Mouse (Mus musculus) lung, embryonic 14.5 days (tissue): ENCODE measurements around the gene Tmem128. TPM values are rescaled to one million over a fixed set of nuclear protein-coding genes. Genes with fewer than 3 reads are reported as not detected.
A peak's percentile ranks its signal among the peaks of the same experiment; 100 is the strongest.

Experiments
- ATAC-seq: fragments of 200-750 bp; cut with Nextera tagmentation; 2 replicates; pipeline ENCODE4 v1.8.0; 2017; ENCODE audit warnings: mild to moderate bottlenecking, moderate TSS enrichment, moderate library complexity; ENCODE audit not compliant: insufficient read depth
- DNase-seq: peaks from one replicate; pipeline ENCODE4 v3.0.0-alpha.2; 2015
- H3K27ac ChIP-seq: fragments of 300-500 bp; sonication (generic); 2 replicates; pipeline ENCODE4 v1.5.1; 2014; ENCODE audit warnings: low read depth, mild to moderate bottlenecking, moderate library complexity
- H3K27me3 ChIP-seq: fragments of 300-500 bp; sonication (generic); 2 replicates; pipeline ENCODE4 v1.6.1; 2014; ENCODE audit warnings: low read length, control low read depth; ENCODE audit not compliant: insufficient read depth
- H3K36me3 ChIP-seq: fragments of 300-500 bp; sonication (generic); 2 replicates; pipeline ENCODE4 v1.6.1; 2014; ENCODE audit warnings: control low read depth; ENCODE audit not compliant: insufficient read depth
- H3K4me1 ChIP-seq: fragments of 300-500 bp; sonication (generic); 2 replicates; pipeline ENCODE4 v1.6.1; 2014; ENCODE audit warnings: antibody characterized with exemption, control low read depth; ENCODE audit not compliant: insufficient read depth
- H3K4me2 ChIP-seq: fragments of 300-500 bp; sonication (generic); 2 replicates; pipeline ENCODE4 v1.6.1; 2014; ENCODE audit warnings: mild to moderate bottlenecking
- H3K4me3 ChIP-seq: fragments of 300-500 bp; sonication (generic); 2 replicates; pipeline ENCODE4 v1.5.1; 2014; ENCODE audit warnings: low read depth, low read length
- H3K9ac ChIP-seq: fragments of 300-500 bp; sonication (generic); 2 replicates; pipeline ENCODE4 v1.6.1; 2014
- H3K9me3 ChIP-seq: fragments of 300-500 bp; sonication (generic); 2 replicates; pipeline ENCODE4 v1.6.1; 2016; ENCODE audit warnings: low read depth, low read length, control low read depth
- CTCF ChIP-seq: IDR thresholded peaks from 2 replicates; pipeline ENCODE4 v1.5.1; 2016; ENCODE audit warnings: antibody characterized with exemption, low read depth
- WGBS: fragments of 180-500 bp; shearing (Covaris S2); extraction: QIAGEN DNeasy Blood & Tissue Kit; methylation state at CpG from one replicate; pipeline ENCODE4 v1.1.7; 2014; 5-methylcytosine and 5-hydroxymethylcytosine counted together
- polyA plus RNA-seq: library from polyadenylated mRNA; unstranded; fragments of >200 nt; fragmentation: Nextera tagmentation; extraction: Ambion mirVana; gene quantifications from 2 replicates; pipeline ENCODE4 v1.2.1, GENCODE M21; 2014

The Tmem128 gene
- 78.9 and 80.4 TPM in 2 replicates for polyA plus RNA-seq

GRCm38 (mm10) chr5:38260107-38260682 is at the start of gene Tmem128:
TSS of gene Tmem128 (plus strand) at chr5:38260185.
- DNase-seq, result peak; percentile 86
- WGBS, result under 1% methylated on average over 40 of the region's 40 CpGs
- H3K4me1 ChIP-seq, result 0 out of 2 replicates have a peak, but pooled peaks cover 4% of the 10 kb centered on the region
- H3K4me3 ChIP-seq, result peak within 1 kb of the TSS; percentile 59
- no peaks in the 10 kb centered on the region for H3K9me3 ChIP-seq
- H3K9ac ChIP-seq, result peak within 1 kb of the TSS; percentile 63
- no peaks in the 10 kb centered on the region for H3K27me3 ChIP-seq
- peaks cover 30% of the 10 kb centered on the region for H3K36me3 ChIP-seq
- TF ChIP-seq CTCF, result no peak
- peak within 1 kb of the TSS; percentile 78 for H3K4me2 ChIP-seq
- ATAC-seq, result peak; percentile 77
- H3K27ac ChIP-seq, result peak within 1 kb of the TSS; percentile 78

DNA sequence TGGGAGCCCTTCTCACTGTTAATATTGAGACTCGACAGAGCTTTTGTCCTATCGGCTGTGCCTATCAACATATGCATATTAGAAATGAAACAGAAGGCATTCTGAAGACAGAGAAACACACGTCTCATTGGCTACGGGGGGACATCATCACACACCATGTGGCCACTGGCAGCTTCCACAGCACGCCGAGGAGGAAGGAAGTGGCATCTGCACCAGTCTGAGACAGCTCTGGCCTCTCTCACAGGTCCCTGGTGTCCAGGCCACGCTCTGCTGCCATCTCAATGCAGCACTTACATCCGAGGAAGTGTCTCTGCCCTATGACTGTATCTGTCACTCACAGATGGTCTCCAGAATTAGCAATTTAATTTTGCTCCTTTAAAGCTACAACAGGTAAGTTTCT is 48.3 kb upstream of the Tmem128 start:
- Histone ChIP-seq H3K36me3 (peaks cover 58% of the 10 kb centered on the region), H3K9ac (no peak overlapping the region), H3K4me1 (no peaks in the 10 kb centered on the region), H3K27me3 (no peaks in the 10 kb centered on the region), H3K27ac (no peak overlapping the region), H3K4me3 (no peak overlapping the region), H3K9me3 (no peaks in the 10 kb centered on the region), H3K4me2 (no peak overlapping the region)
- 86% methylated on average over 8 of the region's 8 CpGs for WGBS
- no peak for TF ChIP-seq CTCF
- ATAC-seq (no peak), DNase-seq (no peak)

DNA sequence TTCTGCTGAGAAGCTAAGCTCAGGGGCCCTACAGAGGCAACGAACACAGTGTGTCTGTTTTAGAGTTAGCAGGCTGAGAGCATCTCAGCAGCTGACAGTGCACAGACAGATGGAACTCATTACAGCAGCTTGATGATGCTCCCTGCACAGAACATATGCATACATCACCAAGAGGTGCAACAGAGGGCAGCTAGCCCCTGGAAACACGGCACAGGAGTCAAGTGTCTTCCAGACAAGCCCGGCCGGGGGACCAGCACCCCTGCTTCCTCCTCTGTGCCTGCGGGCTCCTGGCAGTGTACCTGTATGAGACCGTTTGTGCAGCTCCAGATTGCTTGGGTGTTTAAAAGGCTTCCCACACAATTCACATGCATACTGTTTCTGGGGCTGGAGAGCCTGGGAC is 47.0 kb upstream of the Tmem128 start:
- peaks cover 58% of the 10 kb centered on the region for H3K36me3 ChIP-seq
- no peak overlapping the region for H3K4me2 ChIP-seq
- H3K4me3 ChIP-seq, result no peak overlapping the region
- no peaks in the 10 kb centered on the region for H3K9me3 ChIP-seq
- DNase-seq (no peak), ATAC-seq (no peak)
- 80% methylated on average over 6 of the region's 6 CpGs for WGBS
- H3K27ac ChIP-seq, result no peak overlapping the region
- no peaks in the 10 kb centered on the region for H3K27me3 ChIP-seq
- H3K4me1 ChIP-seq, result no peaks in the 10 kb centered on the region
- no peak for TF ChIP-seq CTCF
- H3K9ac ChIP-seq, result no peak overlapping the region

DNA sequence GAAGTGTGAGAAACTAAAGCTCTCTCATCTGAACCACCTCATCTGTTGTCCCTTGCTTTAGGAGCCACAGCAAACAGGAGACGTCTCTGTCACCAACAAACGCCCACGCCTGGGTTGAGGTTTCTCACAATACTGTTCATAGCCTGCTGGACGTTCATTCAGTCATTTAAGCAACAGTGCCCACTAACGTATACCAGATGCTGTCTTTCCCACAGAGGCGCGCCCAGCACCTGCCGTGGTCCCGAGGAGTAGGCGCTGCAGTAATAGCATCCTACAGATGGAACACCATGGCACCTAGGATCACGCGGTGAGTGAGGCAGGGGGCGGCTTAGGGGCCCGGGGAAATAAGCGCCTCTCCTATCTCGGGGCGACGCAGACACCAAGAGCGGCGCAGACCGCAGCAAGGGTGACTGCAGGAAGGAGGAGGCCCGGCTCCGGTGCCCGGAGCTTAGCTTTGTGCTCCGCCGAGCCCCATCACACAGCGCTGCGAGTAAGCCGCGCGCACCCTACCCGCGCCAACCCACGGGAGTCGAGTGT is 40.1 kb upstream of the Tmem128 start:
- H3K27me3 ChIP-seq, result no peaks in the 10 kb centered on the region
- DNase-seq (no peak), ATAC-seq (peak; percentile 83)
- TF ChIP-seq CTCF, result no peak
- peak overlapping the region; percentile 92 for H3K4me3 ChIP-seq
- H3K9ac ChIP-seq, result peak overlapping the region; percentile 87
- H3K27ac ChIP-seq, result peak overlapping the region; percentile 46
- H3K4me1 ChIP-seq, result peaks cover 6% of the 10 kb centered on the region
- H3K9me3 ChIP-seq, result no peaks in the 10 kb centered on the region
- H3K36me3 ChIP-seq, result peaks cover 13% of the 10 kb centered on the region; the same call in 1 of the 2 replicates
- H3K4me2 ChIP-seq, result peak overlapping the region; percentile 89
- WGBS, result under 1% methylated on average over 35 of the region's 35 CpGs

DNA sequence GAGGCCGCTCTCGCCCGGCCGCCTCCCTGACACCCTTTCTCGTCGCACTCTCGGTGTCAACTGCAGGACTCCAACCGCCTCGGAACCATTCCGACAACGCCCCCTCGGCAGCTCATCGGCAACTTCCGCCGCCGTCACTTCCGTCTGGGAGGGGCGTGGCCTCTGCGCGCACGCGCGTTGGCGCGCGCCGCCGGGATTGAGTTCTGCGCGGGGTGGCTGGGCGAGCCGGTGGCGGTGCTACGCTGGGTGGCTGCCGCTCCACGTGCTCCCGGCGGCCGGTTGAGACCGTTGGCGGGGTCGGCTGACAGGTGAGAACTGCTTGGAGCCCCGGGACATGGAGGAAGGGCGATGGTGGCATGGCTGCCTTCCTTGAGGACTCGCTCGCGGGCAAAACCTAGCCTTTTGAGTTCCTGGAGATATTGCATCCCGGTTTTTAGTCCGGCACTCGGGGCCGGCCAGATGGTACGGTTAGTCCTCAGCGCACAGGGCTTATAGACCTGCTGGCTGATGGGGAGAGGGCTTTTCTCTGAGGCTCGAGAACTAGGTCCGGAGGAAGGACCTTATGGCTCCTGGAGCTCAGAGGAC is 39.6 kb upstream of the Tmem128 start, which contains the start of the genes Zbtb49 and Lyar:
TSS of gene Zbtb49 (minus strand) at position 130 of the 585 bp plus-strand sequence.
TSS of gene Lyar (plus strand) at position 143 of the 585 bp plus-strand sequence.
- Histone ChIP-seq H3K36me3 (peaks cover 11% of the 10 kb centered on the region), H3K4me3 (peak within 1 kb of the TSS; percentile 92), H3K4me2 (peak within 1 kb of the TSS; percentile 89), H3K9me3 (no peaks in the 10 kb centered on the region), H3K4me1 (peaks cover 6% of the 10 kb centered on the region), H3K9ac (peak within 1 kb of the TSS; percentile 87), H3K27ac (peak within 1 kb of the TSS; percentile 46), H3K27me3 (no peaks in the 10 kb centered on the region)
- WGBS, result under 1% methylated on average over 55 of the region's 55 CpGs
- ATAC-seq (peak; percentile 94), DNase-seq (peak; percentile 96)
- TF ChIP-seq CTCF, result no peak

GRCm38 (mm10) chr5:38235422-38235821 is 24.6 kb upstream of the Tmem128 start:
- no peak overlapping the region for H3K4me3 ChIP-seq
- H3K4me1 ChIP-seq, result no peaks in the 10 kb centered on the region
- DNase-seq (peak; percentile 52), ATAC-seq (no peak)
- no peak overlapping the region for H3K4me2 ChIP-seq
- H3K9me3 ChIP-seq, result no peaks in the 10 kb centered on the region
- whole genome bisulfite sequencing, result 69% methylated on average over 4 of the region's 4 CpGs
- no peaks in the 10 kb centered on the region for H3K27me3 ChIP-seq
- TF ChIP-seq CTCF, result peak; percentile 73
- no peak overlapping the region for H3K27ac ChIP-seq
- no peak overlapping the region for H3K9ac ChIP-seq
- peaks cover 50% of the 10 kb centered on the region for H3K36me3 ChIP-seq

DNA sequence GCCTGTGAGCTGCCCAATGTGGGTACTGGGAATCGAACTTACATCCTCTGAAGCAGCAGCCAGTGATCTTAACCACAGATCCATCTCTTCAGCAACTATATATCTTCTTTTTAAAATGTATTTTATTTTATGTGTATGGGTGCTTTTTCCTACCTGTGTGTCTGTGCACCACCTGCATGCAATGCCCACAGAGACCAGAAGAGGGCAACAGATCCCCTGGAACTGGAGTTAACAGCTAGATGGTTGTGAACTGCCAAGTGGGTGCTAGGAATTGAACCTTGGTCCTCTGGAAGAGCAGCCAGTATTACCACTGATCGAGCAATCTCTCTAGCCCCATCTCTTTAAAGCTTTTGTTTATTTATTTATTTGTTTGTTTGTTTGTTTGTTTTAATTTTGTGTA is 23.4 kb upstream of the Tmem128 start:
- DNase-seq (no peak), ATAC-seq (no peak)
- Histone ChIP-seq H3K36me3 (peaks cover 39% of the 10 kb centered on the region), H3K9me3 (no peaks in the 10 kb centered on the region), H3K27me3 (no peaks in the 10 kb centered on the region), H3K4me3 (no peak overlapping the region), H3K4me1 (no peaks in the 10 kb centered on the region), H3K9ac (no peak overlapping the region), H3K4me2 (no peak overlapping the region), H3K27ac (no peak overlapping the region)
- peak; percentile 23; the same call in 1 of the 2 replicates for TF ChIP-seq CTCF
- 94% methylated on average over 2 of the region's 2 CpGs for WGBS
